In the genomic region with DNA sequence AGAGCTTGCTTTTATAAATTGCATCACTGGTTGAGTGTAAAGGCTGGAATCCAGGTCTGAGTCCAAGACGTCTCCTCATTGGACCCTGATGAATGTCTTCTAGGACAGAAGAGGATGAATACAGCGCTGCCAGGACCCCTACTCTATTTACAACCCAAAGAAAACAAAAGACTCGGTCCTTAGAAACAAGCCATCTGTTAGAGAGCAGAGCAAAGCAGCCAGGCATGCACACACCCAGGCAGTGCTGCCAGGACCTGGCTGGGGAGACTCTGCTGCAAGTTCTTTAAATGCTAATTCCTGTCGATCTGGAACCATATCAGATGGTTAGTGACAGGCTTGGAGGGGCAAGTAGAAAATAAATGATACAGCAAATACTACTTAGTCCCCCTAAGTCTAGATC, we compare ENCODE assay signal across 10 mouse cellular contexts.
DNase-seq lines count a peak whose midpoint lies in the region; ATAC-seq lines count a peak whose summit lies in the region.
"Had no signal": no experiment of that assay in that cellular context is flagged by ENCODE, and none has a peak within 500 bp of the region (broad histone marks: within the 10 kb centered on the region; RNA-seq: fewer than 3 reads in every experiment).

No protein-coding gene starts in this region.

- no peaks in the 10 kb centered on the region for H3K36me3 ChIP-seq in heart, embryonic 13.5 days
- no peaks in the 10 kb centered on the region for H3K36me3 ChIP-seq in neural tube, embryonic 15.5 days
- H3K36me3 ChIP-seq: kidney, embryonic 15.5 days; limb, embryonic 12.5 days had no signal

- H3K27me3 ChIP-seq in heart, embryonic 13.5 days (replicated peaks) = no peaks in the 10 kb centered on the region
- no peaks in the 10 kb centered on the region for H3K27me3 ChIP-seq in neural tube, embryonic 15.5 days (replicated peaks)
- H3K27me3 ChIP-seq: kidney, embryonic 15.5 days; limb, embryonic 12.5 days had no signal

- DNase-seq in heart, adult 18-20 months = no peak
- DNase-seq in embryo, embryonic 11 days = peak; percentile 37
- peak; percentile 14 for DNase-seq in layer of hippocampus, adult 9-11 months
- no peak for DNase-seq in MN1 (ENCODE audit: low spot score)
- DNase-seq in kidney, adult 11 months = no peak

- no peak overlapping the region for H3K4me3 ChIP-seq in heart, embryonic 13.5 days
- no peak overlapping the region for H3K4me3 ChIP-seq in neural tube, embryonic 15.5 days (replicated peaks)
- H3K4me3 ChIP-seq: kidney, embryonic 15.5 days; limb, embryonic 12.5 days had no signal

- peaks cover 9% of the 10 kb centered on the region for H3K4me1 ChIP-seq in heart, embryonic 13.5 days
- no peaks in the 10 kb centered on the region for H3K4me1 ChIP-seq in neural tube, embryonic 15.5 days
- H3K4me1 ChIP-seq: limb, embryonic 12.5 days had no signal

- no peak overlapping the region for H3K9ac ChIP-seq in heart, embryonic 13.5 days
- no peak overlapping the region for H3K9ac ChIP-seq in neural tube, embryonic 15.5 days (replicated peaks)
- H3K9ac ChIP-seq: kidney, embryonic 15.5 days; limb, embryonic 12.5 days had no signal

- H3K4me2 ChIP-seq in heart, embryonic 13.5 days = no peak overlapping the region
- H3K4me2 ChIP-seq in neural tube, embryonic 15.5 days = no peak overlapping the region
- H3K4me2 ChIP-seq: kidney, embryonic 15.5 days; limb, embryonic 12.5 days had no signal

- no peaks in the 10 kb centered on the region for H3K9me3 ChIP-seq in heart, embryonic 13.5 days
- H3K9me3 ChIP-seq in neural tube, embryonic 15.5 days (replicated peaks) = no peaks in the 10 kb centered on the region
- H3K9me3 ChIP-seq: kidney, embryonic 15.5 days; limb, embryonic 12.5 days had no signal

- peak overlapping the region; percentile 29 for H3K27ac ChIP-seq in heart, embryonic 13.5 days (replicated peaks)
- H3K27ac ChIP-seq in neural tube, embryonic 15.5 days (replicated peaks) = no peak overlapping the region
- H3K27ac ChIP-seq: kidney, embryonic 15.5 days; limb, embryonic 12.5 days had no signal

- 22% methylated on average over 4 of the region's 4 CpGs for WGBS in heart, embryonic 13.5 days
- 10% methylated on average over 4 of the region's 4 CpGs for WGBS in neural tube, embryonic 15.5 days

- no peak for ATAC-seq in heart, embryonic 13.5 days (ENCODE audit: extremely low read depth, insufficient number of reproducible peaks, low FRiP score, low TSS enrichment)
- peak; percentile 94 for ATAC-seq in neural tube, embryonic 15.5 days (ENCODE audit: low FRiP score)
- ATAC-seq in frontal cortex, adult (ENCODE audit: low TSS enrichment) = no peak

Comparison
In these comparisons a context has a peak if more than half of its experiments do, and no peak if none do; other contexts are left out.
1. DNase-seq: peak in embryo, embryonic 11 days (single experiment) and layer of hippocampus, adult 9-11 months (single experiment); none in heart, adult 18-20 months (0 of 2), MN1 (single experiment) and kidney, adult 11 months (single experiment).